ENCODE assay signal across 24 mouse cellular contexts in the genomic region with DNA sequence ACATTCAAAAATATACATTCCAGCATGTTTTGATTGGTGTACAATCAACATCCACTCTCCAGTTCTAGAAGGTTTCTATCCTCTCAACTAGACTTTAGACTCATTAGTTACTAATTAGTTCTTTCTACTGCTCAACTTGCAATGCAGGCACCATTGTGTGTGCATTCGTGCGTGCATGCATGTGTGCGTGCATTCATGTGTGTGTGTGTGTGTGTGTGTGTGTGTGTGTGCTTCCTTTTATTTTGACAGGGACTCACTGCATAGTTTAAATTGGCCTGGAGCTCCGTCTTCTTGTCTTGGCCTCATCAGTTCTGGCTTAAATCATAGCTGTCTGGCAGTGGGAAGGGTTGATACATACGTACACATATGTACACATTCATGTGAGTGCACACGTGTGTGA.
"Had no signal": no experiment of that assay in that cellular context is flagged by ENCODE, and none has a peak within 500 bp of the region (broad histone marks: within the 10 kb centered on the region; RNA-seq: fewer than 3 reads in every experiment).

No protein-coding gene starts in this region.

- H3K9me3 ChIP-seq: liver, embryonic 15.5 days; lung, embryonic 15.5 days; megakaryocyte, embryonic 14.5 days; neural tube, embryonic 13.5 days; neural tube, embryonic 15.5 days; stomach, embryonic 15.5 days had no signal

- ATAC-seq: liver, postnatal 0 days; lung, postnatal 0 days; midbrain, embryonic 16.5 days had no signal

- H3K4me1 ChIP-seq: liver, embryonic 15.5 days; neural tube, embryonic 13.5 days; neural tube, embryonic 15.5 days had no signal

- H3K27me3 ChIP-seq: liver, embryonic 15.5 days; lung, embryonic 15.5 days; neural tube, embryonic 13.5 days; neural tube, embryonic 15.5 days; stomach, embryonic 15.5 days had no signal

- DNase-seq: liver, postnatal 0 days; lung, adult 2 months; lung, postnatal 14 days; lung, postnatal 36 days; midbrain, embryonic 14.5 days; right cerebral cortex, adult 18-20 months; right cerebral cortex, postnatal 25 days; right cerebral cortex, postnatal 4 days; spleen, adult 18-20 months; thymus, adult 2 months; thymus, postnatal 25 days; thymus, postnatal 4 days had no signal

- H3K4me2 ChIP-seq: liver, embryonic 15.5 days; lung, embryonic 15.5 days; midbrain, embryonic 11.5 days; neural tube, embryonic 13.5 days; neural tube, embryonic 15.5 days; stomach, embryonic 15.5 days had no signal

- H3K4me3 ChIP-seq: liver, embryonic 15.5 days; lung, embryonic 15.5 days; megakaryocyte, embryonic 14.5 days; myocyte; neural tube, embryonic 13.5 days; neural tube, embryonic 15.5 days; stomach, embryonic 15.5 days had no signal

- H3K36me3 ChIP-seq: liver, embryonic 15.5 days; lung, embryonic 15.5 days; neural tube, embryonic 13.5 days; neural tube, embryonic 15.5 days; stomach, embryonic 15.5 days had no signal

- H3K27ac ChIP-seq: liver, embryonic 15.5 days; lung, embryonic 15.5 days; macrophage; neural tube, embryonic 13.5 days; neural tube, embryonic 15.5 days; stomach, embryonic 15.5 days; stomach, postnatal 0 days had no signal

- H3K9ac ChIP-seq: liver, embryonic 15.5 days; liver, postnatal 0 days; lung, embryonic 15.5 days; neural tube, embryonic 13.5 days; neural tube, embryonic 15.5 days; stomach, embryonic 15.5 days had no signal
